In genomic region chr3:88173375-88173774, GRCm38 (mm10) we compare ENCODE assay signal across 9 mouse cellular contexts. TPM values are rescaled to one million over a fixed set of nuclear protein-coding genes. Genes with fewer than 3 reads are reported as not detected.
DNase-seq lines count a peak whose midpoint lies in the region; ATAC-seq and TF ChIP-seq lines count a peak whose summit lies in the region.
"Had no signal": no experiment of that assay in that cellular context is flagged by ENCODE, and none has a peak within 500 bp of the region (broad histone marks: within the 10 kb centered on the region; RNA-seq: fewer than 3 reads in every experiment).

No protein-coding gene starts in this region.

- TF ChIP-seq CTCF in MEL (IDR thresholded peaks at IDR 0.05 in 2 of 3, conservative IDR thresholded peaks at IDR 0.05 in 1 of 3; ENCODE audit: control insufficient read depth in 1 of 3, insufficient read depth in 1 of 3, low read depth in 2 of 3, low read length in 3 of 3, poor library complexity in 1 of 3, severe bottlenecking in 1 of 3) = peak; percentile 75 to 88 (median 85)
- TF ChIP-seq CTCF in cortical plate, adult 2 months (IDR thresholded peaks at IDR 0.05; ENCODE audit: extremely low read depth, insufficient read depth, low read length) = peak; percentile 79

- no peaks in the 10 kb centered on the region for H3K27me3 ChIP-seq in intestine, embryonic 14.5 days (replicated peaks; ENCODE audit: control insufficient read depth, insufficient read depth, low read length)
- H3K27me3 ChIP-seq in intestine, embryonic 16.5 days (replicated peaks; ENCODE audit: control insufficient read depth, insufficient read depth, low read length) = no peaks in the 10 kb centered on the region
- H3K27me3 ChIP-seq in MEL (ENCODE audit: control insufficient read depth in 1 of 2, insufficient read depth in 2 of 2, low read length in 2 of 2) = no peaks in the 10 kb centered on the region
- no peaks in the 10 kb centered on the region for H3K27me3 ChIP-seq in forebrain, embryonic 13.5 days
- H3K27me3 ChIP-seq: embryonic facial prominence, embryonic 13.5 days had no signal

- no peak overlapping the region for H3K4me3 ChIP-seq in intestine, embryonic 14.5 days (ENCODE audit: low read depth, low read length)
- no peak overlapping the region for H3K4me3 ChIP-seq in intestine, embryonic 16.5 days (ENCODE audit: low read length)
- H3K4me3 ChIP-seq in MEL (ENCODE audit: control insufficient read depth in 1 of 2, insufficient read depth in 1 of 2, low read depth in 2 of 2, low read length in 2 of 2) = no peak overlapping the region
- H3K4me3 ChIP-seq in cortical plate, adult 2 months (ENCODE audit: insufficient read depth, low read length) = no peak overlapping the region
- H3K4me3 ChIP-seq in forebrain, embryonic 13.5 days = no peak overlapping the region
- H3K4me3 ChIP-seq: embryonic facial prominence, embryonic 13.5 days had no signal

- H3K27ac ChIP-seq in intestine, embryonic 14.5 days (ENCODE audit: low read depth) = no peak overlapping the region
- no peak overlapping the region for H3K27ac ChIP-seq in intestine, embryonic 16.5 days (ENCODE audit: low read length)
- no peak overlapping the region for H3K27ac ChIP-seq in MEL (ENCODE audit: control insufficient read depth, low read depth, low read length)
- H3K27ac ChIP-seq in cortical plate, adult 2 months (ENCODE audit: insufficient read depth, low read length) = no peak overlapping the region
- H3K27ac ChIP-seq in forebrain, embryonic 13.5 days = no peak overlapping the region
- H3K27ac ChIP-seq: embryonic facial prominence, embryonic 13.5 days had no signal

- peak; percentile 79 for DNase-seq in intestine, embryonic 14.5 days (ENCODE audit: low spot score)
- peak; percentile 67 for DNase-seq in 3T3-L1 (ENCODE audit: low read depth, low spot score)
- DNase-seq in MEL (ENCODE audit: low read depth, low spot score) = peak; percentile 72
- peak; percentile 76 for DNase-seq in kidney, postnatal 10 days
- peak; percentile 66 for DNase-seq in skeletal muscle tissue, adult 2 months (ENCODE audit: low read depth, low spot score)

- TF ChIP-seq EP300 in MEL (IDR thresholded peaks at IDR 0.05; ENCODE audit: low read depth in 1 of 2, low read length in 2 of 2) = no peak

- H3K9ac ChIP-seq in intestine, embryonic 14.5 days (ENCODE audit: low read length) = no peak overlapping the region
- no peak overlapping the region for H3K9ac ChIP-seq in intestine, embryonic 16.5 days (ENCODE audit: low read depth, low read length)
- no peak overlapping the region for H3K9ac ChIP-seq in MEL (ENCODE audit: control insufficient read depth, low read depth, low read length, poor library complexity, severe bottlenecking)
- H3K9ac ChIP-seq in forebrain, embryonic 13.5 days = no peak overlapping the region
- H3K9ac ChIP-seq: embryonic facial prominence, embryonic 13.5 days had no signal

- peaks cover 9% of the 10 kb centered on the region for H3K79me2 ChIP-seq in MEL (ENCODE audit: control insufficient read depth, insufficient read depth, low read length, poor library complexity)

- no peak for ATAC-seq in intestine, embryonic 14.5 days (replicated peaks; ENCODE audit: low FRiP score, low TSS enrichment, low read depth)
- no peak for ATAC-seq in intestine, embryonic 16.5 days
- no peak for ATAC-seq in forebrain, embryonic 13.5 days

- no peaks in the 10 kb centered on the region for H3K4me1 ChIP-seq in intestine, embryonic 14.5 days (replicated peaks; ENCODE audit: control insufficient read depth, insufficient read depth, low read length)
- H3K4me1 ChIP-seq in intestine, embryonic 16.5 days (ENCODE audit: control insufficient read depth, insufficient read depth, low read length) = peaks cover 5% of the 10 kb centered on the region; the same call in 1 of the 2 replicates
- peaks cover 4 to 7% of the 10 kb centered on the region in 2 experiments for H3K4me1 ChIP-seq in MEL (ENCODE audit: control insufficient read depth in 1 of 2, insufficient read depth in 2 of 2, low read length in 2 of 2)
- peaks cover 9% of the 10 kb centered on the region for H3K4me1 ChIP-seq in cortical plate, adult 2 months (ENCODE audit: control insufficient read depth, insufficient read depth, low read length)
- peaks cover 7% of the 10 kb centered on the region for H3K4me1 ChIP-seq in forebrain, embryonic 13.5 days

- WGBS in intestine, embryonic 14.5 days = 50% methylated on average over 3 of the region's 3 CpGs
- 48% methylated on average over 3 of the region's 3 CpGs for WGBS in intestine, embryonic 16.5 days
- 54% methylated on average over 3 of the region's 3 CpGs for WGBS in forebrain, embryonic 13.5 days

- peak; percentile 64 for TF ChIP-seq RAD21 in MEL (IDR thresholded peaks at IDR 0.05; ENCODE audit: low read depth, low read length)

- H3K36me3 ChIP-seq in intestine, embryonic 14.5 days (ENCODE audit: control insufficient read depth, insufficient read depth, low read length) = peaks cover 55% of the 10 kb centered on the region
- H3K36me3 ChIP-seq in intestine, embryonic 16.5 days (ENCODE audit: control insufficient read depth, insufficient read depth, low read length) = peaks cover 21% of the 10 kb centered on the region
- H3K36me3 ChIP-seq in MEL (ENCODE audit: control insufficient read depth in 1 of 2, insufficient read depth in 2 of 2, low read length in 2 of 2) = peaks cover 10% of the 10 kb centered on the region in 2 experiments
- peaks cover 42% of the 10 kb centered on the region for H3K36me3 ChIP-seq in forebrain, embryonic 13.5 days (ENCODE audit: poor library complexity, severe bottlenecking)

- TF ChIP-seq POLR2A in MEL (IDR thresholded peaks at IDR 0.05; ENCODE audit: control insufficient read depth in 1 of 2, insufficient read depth in 1 of 2, low read depth in 1 of 2, low read length in 2 of 2, poor library complexity in 1 of 2) = no peak
- no peak for TF ChIP-seq POLR2A in cortical plate, adult 2 months (IDR thresholded peaks at IDR 0.05; ENCODE audit: extremely low read depth, insufficient read depth, low read length)

- no peaks in the 10 kb centered on the region for H3K9me3 ChIP-seq in intestine, embryonic 14.5 days (ENCODE audit: control insufficient read depth, low read length)
- no peaks in the 10 kb centered on the region for H3K9me3 ChIP-seq in intestine, embryonic 16.5 days (ENCODE audit: control insufficient read depth, low read length)
- no peaks in the 10 kb centered on the region for H3K9me3 ChIP-seq in MEL (replicated peaks; ENCODE audit: insufficient read depth, low read length)
- no peaks in the 10 kb centered on the region for H3K9me3 ChIP-seq in forebrain, embryonic 13.5 days (replicated peaks)
- H3K9me3 ChIP-seq: embryonic facial prominence, embryonic 13.5 days had no signal

- H3K4me2 ChIP-seq in intestine, embryonic 14.5 days (ENCODE audit: low read length) = no peak overlapping the region
- no peak overlapping the region for H3K4me2 ChIP-seq in intestine, embryonic 16.5 days (ENCODE audit: low read depth, low read length)
- no peak overlapping the region for H3K4me2 ChIP-seq in forebrain, embryonic 13.5 days
- H3K4me2 ChIP-seq: embryonic facial prominence, embryonic 13.5 days had no signal

TF ChIP-seq in MEL, 35 proteins besides CTCF, POLR2A, EP300 and RAD21:
- TF ChIP-seq SMC3 (IDR thresholded peaks at IDR 0.05; ENCODE audit: low read depth, low read length) (peak; percentile 62), ZC3H11A (IDR thresholded peaks at IDR 0.05; ENCODE audit: low read depth, low read length) (peak; percentile 59), TAL1 (IDR thresholded peaks at IDR 0.05; ENCODE audit: low read length) (no peak), ZNF384 (IDR thresholded peaks at IDR 0.05; ENCODE audit: low read depth, low read length) (peak; percentile 84), POLR2AphosphoS5 (IDR thresholded peaks at IDR 0.05; ENCODE audit: borderline replicate concordance, low read depth, low read length) (no peak), JUND (IDR thresholded peaks at IDR 0.05; ENCODE audit: low read depth, low read length) (no peak), MYC (IDR thresholded peaks at IDR 0.05; ENCODE audit: low read depth, low read length) (0 out of 2 replicates have a peak, but pooled peaks have one; percentile 57), MEF2A (IDR thresholded peaks at IDR 0.05; ENCODE audit: extremely low read depth, insufficient replicate concordance, low read depth, low read length, poor library complexity, severe bottlenecking) (no peak)

RNA-seq across cellular contexts. Expression of gene Mef2d, which starts 31.2 kb away (rescaled TPM):
- polyA plus RNA-seq in intestine, embryonic 14.5 days (2014; fragmentation: Nextera tagmentation; extraction: Ambion mirVana) = 23.4 and 23.8 TPM in 2 replicates
- polyA plus RNA-seq in intestine, embryonic 16.5 days (2015; fragmentation: Nextera tagmentation; extraction: Ambion mirVana) = 13.7 and 23.2 TPM in 2 replicates
- total RNA-seq in MEL (2012; rRNA removed) = 16.2 and 16.9 TPM in 2 replicates
- 100 to 1,000 TPM in 1 of 2 experiments, 10 to 100 TPM in 1; 71.4 to 117 TPM for polyA plus RNA-seq in MEL (2012; ENCODE audit: insufficient read depth in 1 of 2, insufficient read length in 2 of 2, low read depth in 1 of 2, low replicate concordance in 2 of 2, missing spikeins in 1 of 2)
- 128 and 131 TPM in 2 replicates for polyA plus RNA-seq in cortical plate, adult 2 months (2012; rRNA removed)
- 15.0 and 16.5 TPM in 2 replicates for polyA plus RNA-seq in forebrain, embryonic 13.5 days (2015; fragmentation: Nextera tagmentation; extraction: Ambion mirVana)
